Mouse (Mus musculus) large intestine, adult 2 months (tissue): ENCODE results near the gene Ddx19a. TPM values are rescaled to one million over a fixed set of nuclear protein-coding genes. Genes with fewer than 3 reads are reported as not detected.
"Not testable (repeated sequence)": the region's sequence is repeated elsewhere in the genome, so short reads cannot be mapped to it uniquely, and the experiment has no call there.

Experiments
- DNase-seq: peaks from one replicate; pipeline ENCODE4 v3.0.0-alpha.2; 2012; ENCODE audit warnings: low read depth, low spot score
- WGBS: fragments of 180-500 bp; shearing (Covaris S2); methylation state at CpG from one replicate; pipeline ENCODE4 v1.1.7; 2018; 5-methylcytosine and 5-hydroxymethylcytosine counted together
- polyA plus RNA-seq: library from polyadenylated mRNA; depleted of rRNA; stranded (reverse); fragments of >200 nt; gene quantifications from 2 replicates; pipeline ENCODE4 v1.2.3, GENCODE M21; 2012; rRNA removed

Gene Ddx19a
- 20.6 and 24.2 TPM in 2 replicates for polyA plus RNA-seq

GRCm38 (mm10) chr8:110997547-110998531 lies at the start of gene Ddx19a:
Gene Ddx19a (minus strand): TSS chr8:110997800.
- DNase-seq = peak; percentile 78
- WGBS = 3% methylated on average over 58 of the region's 58 CpGs

- WGBS = 43% methylated on average over 2 of the region's 2 CpGs
- no peak for DNase-seq
Observed at GRCm38 (mm10) chr8:111044003-111044734, 46.6 kb upstream of the Ddx19a start.

GRCm38 (mm10) chr8:111042546-111042945 lies 44.9 kb upstream of the Ddx19a start:
- DNase-seq = no peak
- 96% methylated on average over 19 of the region's 19 CpGs for WGBS

- no peak for DNase-seq
- WGBS = 92% methylated on average over 15 of the region's 15 CpGs
Observed at GRCm38 (mm10) chr8:111036591-111036990, 39.0 kb upstream of the Ddx19a start.

GRCm38 (mm10) chr8:111034276-111034675 lies 36.7 kb upstream of the Ddx19a start:
- 13% methylated on average over 12 of the region's 12 CpGs for WGBS
- DNase-seq = no peak

GRCm38 (mm10) chr8:111033482-111034215 lies 36.0 kb upstream of the Ddx19a start:
- peak; percentile 100 for DNase-seq
- WGBS = 7% methylated on average over 37 of the region's 37 CpGs

- 90% methylated on average over 7 of the region's 7 CpGs for WGBS
- no peak for DNase-seq
Observed at GRCm38 (mm10) chr8:111032916-111033315, 35.3 kb upstream of the Ddx19a start, which contains the start of gene Aars. Gene Aars (plus strand): TSS chr8:111033144.

GRCm38 (mm10) chr8:111031572-111031971 lies 34.0 kb upstream of the Ddx19a start, which contains the start of gene Ddx19b:
Gene Ddx19b (minus strand): TSS chr8:111031751.
- DNase-seq = no peak
- WGBS = 97% methylated on average over 19 of the region's 19 CpGs

GRCm38 (mm10) chr8:111030045-111030444 lies 32.4 kb upstream of the Ddx19a start:
- no peak for DNase-seq
- WGBS = 70% methylated on average over 6 of the region's 6 CpGs

GRCm38 (mm10) chr8:111029589-111029988 lies 32.0 kb upstream of the Ddx19a start:
- 37% methylated on average over 4 of the region's 4 CpGs for WGBS
- DNase-seq = no peak

GRCm38 (mm10) chr8:111027391-111027937 lies 29.9 kb upstream of the Ddx19a start:
- DNase-seq = peak; percentile 75
- WGBS = under 1% methylated on average over 31 of the region's 31 CpGs

- DNase-seq = not testable (repeated sequence)
- 81% methylated on average over 2 of the region's 2 CpGs for WGBS
Observed at GRCm38 (mm10) chr8:111026609-111027008, 29.0 kb upstream of the Ddx19a start.

GRCm38 (mm10) chr8:111010230-111010991 lies 12.8 kb upstream of the Ddx19a start:
- not testable (repeated sequence) for DNase-seq
- WGBS = 97% methylated on average over 9 of the region's 10 CpGs

GRCm38 (mm10) chr8:110996641-110997430 lies 764 bp downstream of the Ddx19a start:
- WGBS = 32% methylated on average over 16 of the region's 16 CpGs
- DNase-seq = no peak

GRCm38 (mm10) chr8:110990017-110990416 lies 7.6 kb downstream of the Ddx19a start:
- DNase-seq = no peak
- 92% methylated on average over 9 of the region's 9 CpGs for WGBS

- 30% methylated on average over 8 of the region's 8 CpGs for WGBS
- no peak for DNase-seq
Observed at GRCm38 (mm10) chr8:110987805-110988744, 9.5 kb downstream of the Ddx19a start.

- WGBS = 75% methylated on average over 2 of the region's 2 CpGs
- DNase-seq = no peak
Observed at GRCm38 (mm10) chr8:110981304-110981703, 16.3 kb downstream of the Ddx19a start.
